Mouse (Mus musculus): Measurements from ENCODE around the gene Adgrb3. TPM values are rescaled to one million over a fixed set of nuclear protein-coding genes. Genes with fewer than 3 reads are reported as not detected.

Adgrb3 gene
- polyA plus RNA-seq, 1 experiment, result not detected

DNA sequence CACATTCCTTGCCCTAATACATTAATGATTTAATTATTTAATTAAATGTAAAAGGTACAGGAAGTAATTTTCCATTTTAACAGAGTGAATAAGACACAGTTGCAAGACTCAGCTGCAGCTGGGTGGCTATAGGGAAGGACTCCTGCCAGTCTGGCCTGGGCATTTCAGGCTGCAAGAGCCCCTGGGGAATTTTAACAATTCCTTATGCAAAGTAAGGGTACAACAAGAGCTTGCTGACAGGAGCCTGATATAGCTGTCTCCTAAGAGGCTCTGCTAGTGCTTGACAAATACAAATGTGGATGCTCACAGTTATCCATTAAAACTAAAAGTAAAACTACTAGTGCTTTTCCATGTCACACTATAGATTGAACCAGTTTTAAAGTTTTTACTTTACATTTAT, 410.1 kb downstream of the Adgrb3 start:
- no peak overlapping the region for H3K4me3 ChIP-seq (replicated peaks; ENCODE audit: extremely low read depth, low read depth, low read length)
- no peak for TF ChIP-seq CTCF (IDR thresholded peaks at IDR 0.05; ENCODE audit: insufficient read depth, low read length)
- no peak for TF ChIP-seq POLR2A (IDR thresholded peaks at IDR 0.05; ENCODE audit: borderline replicate concordance, extremely low read depth, low read depth, low read length)
- H3K4me1 ChIP-seq (ENCODE audit: control insufficient read depth, insufficient read depth, low read length), result no peaks in the 10 kb centered on the region
- no peak for DNase-seq

DNA sequence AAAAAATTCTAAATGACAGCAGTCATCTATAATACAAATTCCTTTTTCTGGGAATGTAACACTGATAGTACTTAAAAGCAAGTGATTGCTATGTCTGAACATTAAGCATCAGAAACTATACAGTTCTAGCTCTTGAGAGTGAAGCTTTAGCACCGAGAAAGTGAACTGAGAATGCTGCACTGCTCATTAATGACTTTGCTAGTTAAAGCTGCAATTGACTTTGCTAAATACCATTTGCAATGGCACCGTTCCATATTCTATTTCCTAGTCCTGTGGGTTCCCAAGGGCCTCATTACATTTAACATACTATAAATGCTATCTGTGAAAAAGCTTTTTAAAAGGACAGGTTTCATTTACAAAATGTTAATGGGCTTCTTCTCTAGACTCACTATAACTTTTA, 414.4 kb downstream of the Adgrb3 start:
- Histone ChIP-seq H3K4me1 (ENCODE audit: control insufficient read depth, insufficient read depth, low read length) (no peaks in the 10 kb centered on the region), H3K4me3 (replicated peaks; ENCODE audit: extremely low read depth, low read depth, low read length) (no peak overlapping the region)
- TF ChIP-seq POLR2A (IDR thresholded peaks at IDR 0.05; ENCODE audit: borderline replicate concordance, extremely low read depth, low read depth, low read length) (no peak), CTCF (IDR thresholded peaks at IDR 0.05; ENCODE audit: insufficient read depth, low read length) (no peak)
- 65% methylated on average over 2 of the region's 2 CpGs for WGBS
- no peak for DNase-seq

DNA sequence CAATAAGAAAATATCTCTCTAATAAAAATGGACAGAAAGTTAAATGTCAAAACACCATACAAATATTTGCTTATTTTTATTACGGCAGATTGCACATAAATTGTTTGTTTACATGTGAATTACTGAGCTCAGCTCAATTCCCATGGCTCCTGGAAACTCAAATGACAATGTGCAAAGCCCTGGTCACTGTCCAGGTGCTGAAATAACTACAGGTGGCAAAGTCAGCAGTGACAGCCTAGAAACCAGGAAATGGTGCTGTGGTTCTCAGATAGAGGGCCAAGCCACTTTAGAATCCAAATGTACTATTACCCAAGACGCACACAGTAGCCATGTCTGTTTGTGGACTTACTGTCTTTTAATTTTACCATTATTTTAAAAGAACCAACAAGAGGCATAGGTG, 465.3 kb downstream of the Adgrb3 start:
- no peak for TF ChIP-seq POLR2A (IDR thresholded peaks at IDR 0.05; ENCODE audit: borderline replicate concordance, extremely low read depth, low read depth, low read length)
- TF ChIP-seq CTCF (IDR thresholded peaks at IDR 0.05; ENCODE audit: insufficient read depth, low read length), result no peak
- DNase-seq, result no peak
- Histone ChIP-seq H3K4me1 (ENCODE audit: control insufficient read depth, insufficient read depth, low read length) (no peaks in the 10 kb centered on the region), H3K4me3 (replicated peaks; ENCODE audit: extremely low read depth, low read depth, low read length) (no peak overlapping the region)
- 75% methylated on average over 2 of the region's 2 CpGs for WGBS

DNA sequence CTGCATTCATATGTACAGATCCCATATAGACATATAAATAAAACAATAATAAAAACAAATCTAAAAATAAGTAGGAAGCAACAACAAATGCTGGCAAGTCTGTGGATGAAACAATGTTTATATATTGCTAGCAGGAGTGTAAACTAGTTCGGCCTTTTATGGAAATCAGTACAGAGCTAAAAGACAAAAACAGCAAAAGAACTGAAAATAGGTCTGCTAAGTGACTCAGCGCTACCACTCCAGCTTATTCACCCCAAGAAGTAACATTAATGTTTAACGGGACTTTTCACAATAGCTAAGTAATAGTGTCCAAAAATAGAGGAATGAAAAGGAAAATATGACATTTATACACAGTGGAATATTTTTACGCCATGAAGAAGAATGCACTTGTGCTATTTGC, 471.0 kb downstream of the Adgrb3 start:
- Histone ChIP-seq H3K4me3 (replicated peaks; ENCODE audit: extremely low read depth, low read depth, low read length) (no peak overlapping the region), H3K4me1 (ENCODE audit: control insufficient read depth, insufficient read depth, low read length) (no peaks in the 10 kb centered on the region)
- TF ChIP-seq POLR2A (IDR thresholded peaks at IDR 0.05; ENCODE audit: borderline replicate concordance, extremely low read depth, low read depth, low read length) (no peak), CTCF (IDR thresholded peaks at IDR 0.05; ENCODE audit: insufficient read depth, low read length) (no peak)
- WGBS, result 80% methylated on average over 4 of the region's 4 CpGs
- no peak for DNase-seq

DNA sequence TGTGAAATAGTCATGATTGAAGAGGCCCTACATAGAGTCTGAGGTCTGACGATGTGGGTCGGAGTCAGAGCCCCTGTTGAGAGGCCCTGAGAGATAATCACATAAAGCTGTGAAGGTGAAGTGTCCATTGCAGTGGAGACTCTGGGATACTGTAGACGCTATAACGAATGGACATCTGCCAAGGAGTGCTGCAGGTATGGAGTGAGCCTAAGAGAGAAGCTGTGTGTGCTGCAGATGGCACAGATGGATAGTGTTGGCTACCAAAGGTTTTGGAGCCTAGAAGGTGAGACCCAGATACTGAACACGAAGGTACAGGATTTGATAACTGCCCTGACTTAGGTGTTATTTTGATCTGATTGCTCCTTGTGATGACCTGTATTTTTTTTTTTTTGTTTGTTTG, 474.0 kb downstream of the Adgrb3 start:
- TF ChIP-seq POLR2A (IDR thresholded peaks at IDR 0.05; ENCODE audit: borderline replicate concordance, extremely low read depth, low read depth, low read length) (no peak), CTCF (IDR thresholded peaks at IDR 0.05; ENCODE audit: insufficient read depth, low read length) (no peak)
- 84% methylated on average over 5 of the region's 5 CpGs for WGBS

DNA sequence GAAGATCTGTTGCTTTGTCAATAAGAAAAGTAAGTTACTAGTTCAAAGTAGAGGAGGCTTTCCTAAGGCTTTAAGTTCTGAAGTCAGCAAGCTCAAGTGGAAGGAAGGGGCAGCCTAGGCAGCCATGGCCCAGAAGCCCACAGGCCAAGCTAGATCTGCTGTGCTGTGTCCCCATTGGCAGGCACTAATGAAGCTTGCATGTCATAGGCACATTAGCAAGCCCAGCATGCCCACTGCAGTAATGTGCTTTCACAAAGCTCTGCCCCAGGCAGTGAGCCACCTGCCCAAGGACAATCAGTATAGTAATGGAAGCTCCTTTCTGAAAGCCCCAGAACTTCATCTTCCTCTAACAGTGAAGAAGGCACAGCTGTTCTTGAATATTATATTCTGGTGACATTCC, 484.6 kb downstream of the Adgrb3 start:
- H3K4me3 ChIP-seq (replicated peaks; ENCODE audit: extremely low read depth, low read depth, low read length), result no peak overlapping the region
- H3K4me1 ChIP-seq (ENCODE audit: control insufficient read depth, insufficient read depth, low read length), result no peaks in the 10 kb centered on the region
- TF ChIP-seq POLR2A (IDR thresholded peaks at IDR 0.05; ENCODE audit: borderline replicate concordance, extremely low read depth, low read depth, low read length), result no peak
- no peak for TF ChIP-seq CTCF (IDR thresholded peaks at IDR 0.05; ENCODE audit: insufficient read depth, low read length)

More for the DNA sequence above, 474.0 kb downstream of the Adgrb3 start:
- no peak overlapping the region for H3K4me3 ChIP-seq (replicated peaks; ENCODE audit: extremely low read depth, low read depth, low read length)
- no peaks in the 10 kb centered on the region for H3K4me1 ChIP-seq (ENCODE audit: control insufficient read depth, insufficient read depth, low read length)
- no peak for DNase-seq

DNA sequence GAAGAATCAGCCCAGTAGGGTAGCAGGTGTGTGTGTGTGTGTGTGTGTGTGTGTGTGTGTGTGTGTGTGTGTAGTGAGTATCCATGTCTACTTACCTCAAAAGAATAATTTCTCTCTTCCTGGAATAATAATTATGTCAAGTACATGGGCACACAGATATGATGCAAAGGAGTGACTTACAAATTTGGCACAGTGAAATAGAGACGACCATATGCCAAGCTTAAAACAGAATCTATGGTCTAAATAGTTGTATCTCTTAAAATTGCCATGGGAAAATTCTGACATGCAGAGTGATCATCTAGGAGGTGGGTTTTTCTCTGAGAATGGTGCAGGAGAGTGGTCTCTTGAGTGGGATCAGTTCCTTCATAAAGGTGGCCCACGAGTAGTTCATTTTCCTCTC, 504.1 kb downstream of the Adgrb3 start:
- Histone ChIP-seq H3K4me3 (replicated peaks; ENCODE audit: extremely low read depth, low read depth, low read length) (no peak overlapping the region), H3K4me1 (ENCODE audit: control insufficient read depth, insufficient read depth, low read length) (no peaks in the 10 kb centered on the region)
- TF ChIP-seq POLR2A (IDR thresholded peaks at IDR 0.05; ENCODE audit: borderline replicate concordance, extremely low read depth, low read depth, low read length), result no peak
- no peak for TF ChIP-seq CTCF (IDR thresholded peaks at IDR 0.05; ENCODE audit: insufficient read depth, low read length)
- DNase-seq, result no peak
- WGBS, result 64% methylated on average over 2 of the region's 2 CpGs

More for the DNA sequence above, 484.6 kb downstream of the Adgrb3 start:
- DNase-seq, result no peak

DNA sequence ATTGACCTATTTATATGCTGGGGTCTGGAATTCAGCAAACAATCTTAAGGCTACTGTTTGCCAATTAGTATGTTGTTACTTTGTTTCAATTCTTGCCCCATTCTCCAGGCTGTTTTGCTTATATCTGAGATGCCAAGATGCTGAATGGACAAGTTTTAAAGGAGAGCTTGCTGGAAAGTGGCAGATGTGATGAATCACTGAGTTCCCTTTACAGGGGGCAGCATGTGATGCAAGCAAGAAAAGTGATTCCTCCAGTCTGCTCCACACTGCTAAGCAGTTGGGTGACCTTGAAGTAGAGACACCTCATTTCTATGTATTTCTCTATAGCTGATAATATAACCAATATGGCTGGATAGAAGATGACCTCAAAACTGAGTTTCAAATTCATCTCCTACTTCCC, 512.4 kb downstream of the Adgrb3 start:
- TF ChIP-seq CTCF (IDR thresholded peaks at IDR 0.05; ENCODE audit: insufficient read depth, low read length) (no peak), POLR2A (IDR thresholded peaks at IDR 0.05; ENCODE audit: borderline replicate concordance, extremely low read depth, low read depth, low read length) (no peak)
- Histone ChIP-seq H3K4me1 (ENCODE audit: control insufficient read depth, insufficient read depth, low read length) (no peaks in the 10 kb centered on the region), H3K4me3 (replicated peaks; ENCODE audit: extremely low read depth, low read depth, low read length) (no peak overlapping the region)
- no peak for DNase-seq

DNA sequence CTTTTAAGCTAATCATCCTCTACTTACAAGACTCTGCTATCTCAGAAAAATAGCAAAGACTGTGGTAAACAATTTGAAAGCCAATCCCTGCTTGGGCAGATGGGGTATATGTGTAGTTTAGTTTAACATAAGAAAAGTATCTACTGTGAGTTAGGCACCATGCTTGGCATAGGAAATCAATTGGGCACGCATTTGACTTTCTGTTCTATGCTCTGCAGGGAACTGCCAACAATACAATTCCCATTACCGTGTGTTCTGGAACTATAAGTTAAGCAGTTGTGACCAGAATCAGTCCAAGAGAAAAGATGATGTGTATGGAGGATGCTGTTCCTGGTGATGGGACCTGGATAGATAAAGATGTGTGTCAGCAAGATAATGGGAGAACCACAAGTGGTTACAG, 517.2 kb downstream of the Adgrb3 start:
- no peak overlapping the region for H3K4me3 ChIP-seq (replicated peaks; ENCODE audit: extremely low read depth, low read depth, low read length)
- no peaks in the 10 kb centered on the region for H3K4me1 ChIP-seq (ENCODE audit: control insufficient read depth, insufficient read depth, low read length)
- no peak for DNase-seq
- no peak for TF ChIP-seq POLR2A (IDR thresholded peaks at IDR 0.05; ENCODE audit: borderline replicate concordance, extremely low read depth, low read depth, low read length)
- TF ChIP-seq CTCF (IDR thresholded peaks at IDR 0.05; ENCODE audit: insufficient read depth, low read length), result no peak
- WGBS, result 78% methylated on average over 2 of the region's 2 CpGs

DNA sequence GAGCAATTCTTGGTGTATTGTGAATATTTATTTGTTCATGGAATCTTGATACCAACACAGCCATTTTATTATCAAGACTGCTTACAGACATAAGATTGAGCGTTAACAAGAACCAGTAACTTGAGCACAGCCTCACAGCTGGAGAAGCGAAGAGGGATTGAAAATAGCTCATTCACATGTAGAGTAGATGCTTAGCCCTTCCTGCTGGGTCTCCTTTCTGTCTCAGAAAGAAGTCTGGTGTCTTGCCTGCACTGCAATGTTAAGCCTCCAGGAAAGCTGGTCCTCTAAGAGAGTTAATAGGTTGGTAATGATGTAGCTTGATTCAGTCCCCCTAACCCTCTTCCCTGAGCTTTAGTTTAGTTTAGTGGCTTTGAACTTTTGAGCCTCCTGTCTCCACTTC, 519.4 kb downstream of the Adgrb3 start:
- 42% methylated on average over 2 of the region's 2 CpGs for WGBS
- DNase-seq, result no peak
- Histone ChIP-seq H3K4me1 (ENCODE audit: control insufficient read depth, insufficient read depth, low read length) (no peaks in the 10 kb centered on the region), H3K4me3 (replicated peaks; ENCODE audit: extremely low read depth, low read depth, low read length) (no peak overlapping the region)
- TF ChIP-seq CTCF (IDR thresholded peaks at IDR 0.05; ENCODE audit: insufficient read depth, low read length), result no peak
- no peak for TF ChIP-seq POLR2A (IDR thresholded peaks at IDR 0.05; ENCODE audit: borderline replicate concordance, extremely low read depth, low read depth, low read length)

DNA sequence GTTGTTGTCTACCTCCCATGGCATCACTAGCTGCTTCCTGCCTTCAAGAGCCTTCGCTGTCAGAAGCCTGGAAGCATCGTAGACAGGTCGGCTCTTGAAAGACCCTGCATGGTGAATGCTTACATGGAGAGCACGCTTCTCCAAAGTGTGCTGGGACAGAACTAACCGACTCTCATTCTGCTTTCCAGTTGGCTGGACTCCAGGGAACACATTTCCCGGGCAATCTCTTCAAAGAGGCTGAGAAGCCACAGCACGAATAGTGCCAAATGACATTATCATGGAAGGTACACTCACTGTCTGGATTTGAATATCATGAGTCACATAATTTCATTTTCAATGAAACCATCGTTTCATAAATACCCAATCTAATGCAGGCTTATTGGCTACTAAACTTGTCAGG, 548.0 kb downstream of the Adgrb3 start:
- Histone ChIP-seq H3K4me1 (ENCODE audit: control insufficient read depth, insufficient read depth, low read length) (no peaks in the 10 kb centered on the region), H3K4me3 (replicated peaks; ENCODE audit: extremely low read depth, low read depth, low read length) (no peak overlapping the region)
- 70% methylated on average over 8 of the region's 8 CpGs for WGBS
- no peak for TF ChIP-seq POLR2A (IDR thresholded peaks at IDR 0.05; ENCODE audit: borderline replicate concordance, extremely low read depth, low read depth, low read length)
- no peak for TF ChIP-seq CTCF (IDR thresholded peaks at IDR 0.05; ENCODE audit: insufficient read depth, low read length)
- no peak for DNase-seq

Measured in lung, adult 2 months (tissue).